Mouse (Mus musculus) embryonic facial prominence, embryonic 14.5 days (tissue): ENCODE data around the gene Safb. TPM values are rescaled to one million over a fixed set of nuclear protein-coding genes. Genes with fewer than 3 reads are reported as not detected.
A peak's percentile ranks its signal among the peaks of the same experiment; 100 is the strongest.
"Not testable (repeated sequence)": the region's sequence is repeated elsewhere in the genome, so short reads cannot be mapped to it uniquely, and the experiment has no call there.

ENCODE experiments used
- ATAC-seq: fragments of 200-750 bp; cut with Nextera tagmentation; 2 replicates; pipeline ENCODE4 v1.8.0; 2017; ENCODE audit warnings: low read depth, moderate number of reproducible peaks, moderate TSS enrichment
- DNase-seq: peaks from one replicate; pipeline ENCODE4 v3.0.0-alpha.2; 2015; ENCODE audit warnings: low spot score
- H3K27ac ChIP-seq: fragments of 300-500 bp; sonication (generic); replicated peaks from 2 replicates; pipeline ENCODE4 v1.5.1; 2014; ENCODE audit warnings: low read depth, mild to moderate bottlenecking, low read length, moderate library complexity
- H3K27me3 ChIP-seq: fragments of 300-500 bp; sonication (generic); replicated peaks from 2 replicates; pipeline ENCODE4 v1.6.1; 2014; ENCODE audit warnings: low read length; ENCODE audit not compliant: control insufficient read depth, insufficient read depth
- H3K36me3 ChIP-seq: fragments of 300-500 bp; sonication (generic); 2 replicates; pipeline ENCODE4 v1.6.1; 2014; ENCODE audit warnings: low read length, mixed read lengths; ENCODE audit not compliant: control insufficient read depth, insufficient read depth
- H3K4me1 ChIP-seq: fragments of 300-500 bp; sonication (generic); 2 replicates; pipeline ENCODE4 v1.6.1; 2014; ENCODE audit warnings: antibody characterized with exemption, low read length; ENCODE audit not compliant: control insufficient read depth, insufficient read depth
- H3K4me2 ChIP-seq: fragments of 300-500 bp; sonication (generic); 2 replicates; pipeline ENCODE4 v1.6.1; 2014; ENCODE audit warnings: low read depth, mild to moderate bottlenecking, low read length, moderate library complexity, mixed read lengths
- H3K4me3 ChIP-seq: fragments of 300-500 bp; sonication (generic); 2 replicates; pipeline ENCODE4 v1.5.1; 2014; ENCODE audit warnings: low read depth, mild to moderate bottlenecking, low read length
- H3K9ac ChIP-seq: fragments of 300-500 bp; sonication (generic); 2 replicates; pipeline ENCODE4 v1.6.1; 2014; ENCODE audit warnings: low read depth, mild to moderate bottlenecking, low read length, moderate library complexity, mixed read lengths
- H3K9me3 ChIP-seq: fragments of 300-500 bp; sonication (generic); 2 replicates; pipeline ENCODE4 v1.6.1; 2016; ENCODE audit warnings: low read length; ENCODE audit not compliant: control insufficient read depth
- WGBS: fragments of 180-500 bp; shearing (Covaris S2); extraction: QIAGEN DNeasy Blood & Tissue Kit; methylation state at CpG from one replicate; pipeline ENCODE4 v1.1.7; 2014; 5-methylcytosine and 5-hydroxymethylcytosine counted together
- polyA plus RNA-seq: library from polyadenylated mRNA; unstranded; fragments of >200 nt; fragmentation: Nextera tagmentation; extraction: Ambion mirVana; gene quantifications from 2 replicates; pipeline ENCODE4 v1.2.1, GENCODE M21; 2014

Gene Safb
- polyA plus RNA-seq, 1 experiment from 2014 or later: 68.2 TPM

- Histone ChIP-seq H3K9ac (no peak overlapping the region), H3K9me3 (no peaks in the 10 kb centered on the region), H3K4me2 (no peak overlapping the region), H3K36me3 (peaks cover 74% of the 10 kb centered on the region), H3K27ac (no peak overlapping the region), H3K4me1 (peaks cover 5% of the 10 kb centered on the region; the same call in 1 of the 2 replicates), H3K27me3 (no peaks in the 10 kb centered on the region), H3K4me3 (no peak overlapping the region)
- DNase-seq: no peak
- no peak for ATAC-seq
- 89% methylated on average over 3 of the region's 3 CpGs for WGBS
Measured at GRCm38 (mm10) chr17:56616725-56617124, 32.1 kb downstream of the Safb start.

GRCm38 (mm10) chr17:56617628-56618027 is 33.0 kb downstream of the Safb start:
- Histone ChIP-seq H3K36me3 (peaks cover 83% of the 10 kb centered on the region), H3K4me2 (no peak overlapping the region), H3K27me3 (no peaks in the 10 kb centered on the region), H3K9me3 (no peaks in the 10 kb centered on the region), H3K4me3 (no peak overlapping the region), H3K27ac (no peak overlapping the region), H3K4me1 (peaks cover 5% of the 10 kb centered on the region; the same call in 1 of the 2 replicates), H3K9ac (no peak overlapping the region)
- DNase-seq (no peak), ATAC-seq (no peak)
- WGBS: 92% methylated on average over 8 of the region's 8 CpGs

GRCm38 (mm10) chr17:56625495-56625894 is 40.9 kb downstream of the Safb start:
- no peaks in the 10 kb centered on the region for H3K27me3 ChIP-seq
- no peak for DNase-seq
- peak overlapping the region; percentile 97; the same call in 1 of the 2 replicates for H3K4me3 ChIP-seq
- no peak for ATAC-seq
- no peak overlapping the region for H3K9ac ChIP-seq
- peak overlapping the region; percentile 96 for H3K4me2 ChIP-seq
- H3K36me3 ChIP-seq: peaks cover 43% of the 10 kb centered on the region
- peaks cover 7% of the 10 kb centered on the region; the same call in 1 of the 2 replicates for H3K4me1 ChIP-seq
- no peak overlapping the region for H3K27ac ChIP-seq
- no peaks in the 10 kb centered on the region for H3K9me3 ChIP-seq
- 77% methylated on average over 3 of the region's 3 CpGs for whole genome bisulfite sequencing

- Histone ChIP-seq H3K4me2 (peak overlapping the region; percentile 96), H3K36me3 (peaks cover 37% of the 10 kb centered on the region), H3K4me1 (peaks cover 7% of the 10 kb centered on the region; the same call in 1 of the 2 replicates), H3K4me3 (peak overlapping the region; percentile 97), H3K27ac (peak overlapping the region; percentile 74; the same call in 1 of the 2 replicates), H3K9ac (peak overlapping the region; percentile 91), H3K27me3 (no peaks in the 10 kb centered on the region), H3K9me3 (no peaks in the 10 kb centered on the region)
- 1% methylated on average over 21 of the region's 32 CpGs for WGBS
- ATAC-seq: peak; percentile 13; the same call in 1 of the 2 replicates
- DNase-seq: no peak
Measured at GRCm38 (mm10) chr17:56626260-56626659, 41.6 kb downstream of the Safb start.

- peak; percentile 99 for DNase-seq
- peaks cover 32% of the 10 kb centered on the region for H3K36me3 ChIP-seq
- H3K27ac ChIP-seq: peak within 1 kb of the TSS; percentile 74
- peak within 1 kb of the TSS; percentile 91 for H3K9ac ChIP-seq
- peak; percentile 93 for ATAC-seq
- H3K4me3 ChIP-seq: peak within 1 kb of the TSS; percentile 97
- no peaks in the 10 kb centered on the region for H3K9me3 ChIP-seq
- H3K4me2 ChIP-seq: peak within 1 kb of the TSS; percentile 96
- H3K27me3 ChIP-seq: no peaks in the 10 kb centered on the region
- 1% methylated on average over 35 of the region's 51 CpGs for WGBS
- H3K4me1 ChIP-seq: peaks cover 7% of the 10 kb centered on the region; the same call in 1 of the 2 replicates
Measured at GRCm38 (mm10) chr17:56626754-56627470, 42.3 kb downstream of the Safb start, which contains the start of gene Lonp1. Gene Lonp1, minus strand, starts transcription at chr17:56626887.

GRCm38 (mm10) chr17:56627530-56628277 is 43.1 kb downstream of the Safb start, which contains the start of gene Catsperd:
Gene Catsperd, plus strand, starts transcription at chr17:56628143.
- ATAC-seq: peak; percentile 45
- Histone ChIP-seq H3K9me3 (no peaks in the 10 kb centered on the region), H3K36me3 (peaks cover 24% of the 10 kb centered on the region)

GRCm38 (mm10) chr17:56629800-56630781 is 45.5 kb downstream of the Safb start:
- H3K9ac ChIP-seq, H3K4me1 ChIP-seq, H3K9me3 ChIP-seq, DNase-seq, H3K36me3 ChIP-seq, H3K4me2 ChIP-seq, H3K27me3 ChIP-seq, H3K27ac ChIP-seq, H3K4me3 ChIP-seq, ATAC-seq: not testable (repeated sequence)
- 86% methylated on average over 26 of the region's 27 CpGs for WGBS

More at GRCm38 (mm10) chr17:56627530-56628277, 43.1 kb downstream of the Safb start, which contains the start of gene Catsperd:
- Histone ChIP-seq H3K4me2 (peak within 1 kb of the TSS; percentile 96), H3K27ac (peak within 1 kb of the TSS; percentile 71), H3K4me3 (peak within 1 kb of the TSS; percentile 97), H3K9ac (peak within 1 kb of the TSS; percentile 52), H3K4me1 (peaks cover 7% of the 10 kb centered on the region; the same call in 1 of the 2 replicates), H3K27me3 (no peaks in the 10 kb centered on the region)
- DNase-seq: peak; percentile 63
- WGBS: 7% methylated on average over 26 of the region's 26 CpGs

- ATAC-seq (no peak), DNase-seq (no peak)
- H3K27ac ChIP-seq: no peak overlapping the region
- no peaks in the 10 kb centered on the region for H3K36me3 ChIP-seq
- WGBS: 44% methylated on average over 4 of the region's 4 CpGs
- H3K9me3 ChIP-seq: no peaks in the 10 kb centered on the region
- H3K4me1 ChIP-seq: no peaks in the 10 kb centered on the region
- H3K4me2 ChIP-seq: no peak overlapping the region
- no peak overlapping the region for H3K4me3 ChIP-seq
- H3K27me3 ChIP-seq: no peaks in the 10 kb centered on the region
- H3K9ac ChIP-seq: no peak overlapping the region
Measured at GRCm38 (mm10) chr17:56631807-56632206, 47.2 kb downstream of the Safb start.
